Comparison of ENCODE assay signal across 26 mouse cellular contexts in the genomic region with DNA sequence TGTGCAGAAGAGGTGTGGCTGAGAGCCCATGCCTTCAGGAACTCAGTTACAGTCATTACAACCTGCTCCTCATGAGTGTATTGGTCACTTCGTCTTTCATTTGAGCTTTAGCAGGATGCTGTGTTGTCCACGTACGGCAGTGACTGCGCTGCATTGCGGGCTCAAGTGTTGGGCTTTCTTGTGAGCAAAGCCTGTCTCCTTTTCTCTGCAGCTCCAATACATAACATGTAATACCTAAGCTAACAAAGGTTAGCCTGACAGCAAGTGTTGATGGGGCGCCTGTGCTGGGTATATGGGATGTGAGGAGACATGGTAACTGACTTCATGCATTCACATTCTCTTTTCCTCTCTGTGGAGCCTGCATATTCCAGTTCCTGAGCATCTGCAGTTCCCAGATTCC. TPM values are rescaled to one million over a fixed set of nuclear protein-coding genes. Genes with fewer than 3 reads are reported as not detected.
DNase-seq lines count a peak whose midpoint lies in the region; TF ChIP-seq lines count a peak whose summit lies in the region.
"Had no signal": no experiment of that assay in that cellular context is flagged by ENCODE, and none has a peak within 500 bp of the region (broad histone marks: within the 10 kb centered on the region; RNA-seq: fewer than 3 reads in every experiment).

No protein-coding gene starts in this region.

- DNase-seq in heart, adult 11 months = peak; percentile 57
- DNase-seq in heart, adult 8-10 months (ENCODE audit: low spot score) = no peak
- no peak for DNase-seq in left cerebral cortex, adult 18-20 months (ENCODE audit: low spot score in 2 of 2)
- DNase-seq in testis, postnatal 14 days (ENCODE audit: low spot score) = no peak
- DNase-seq: adrenal gland, adult 8-10 months; adrenal gland, postnatal 14 days; B cell, adult 2 months; cerebellum, adult 11 months; cerebellum, adult 18-20 months; cerebellum, adult 8-10 months; cerebellum, adult 9-11 months; cerebellum, postnatal 14 days; cerebellum, postnatal 36 days; embryo, embryonic 11 days had no signal

- H3K36me3 ChIP-seq in macrophage (ENCODE audit: inconsistent target) = no peaks in the 10 kb centered on the region
- H3K36me3 ChIP-seq: embryonic facial prominence, embryonic 13.5 days; embryonic facial prominence, embryonic 15.5 days; forebrain, embryonic 10.5 days; forebrain, embryonic 12.5 days; G1E had no signal

- WGBS in bone marrow, adult 2 months = 68% methylated on average over 6 of the region's 6 CpGs
- 54% methylated on average over 6 of the region's 6 CpGs for WGBS in macrophage (ENCODE audit: missing documents)

- no peak for TF ChIP-seq CTCF in bone marrow, adult 2 months (IDR thresholded peaks at IDR 0.05; ENCODE audit: control insufficient read depth, insufficient read depth, low read length)

- H3K4me3 ChIP-seq in bone marrow, adult 2 months (replicated peaks; ENCODE audit: control insufficient read depth, low read depth, low read length) = no peak overlapping the region
- no peak overlapping the region for H3K4me3 ChIP-seq in macrophage (ENCODE audit: inconsistent target)
- H3K4me3 ChIP-seq: embryonic facial prominence, embryonic 13.5 days; embryonic facial prominence, embryonic 15.5 days; erythroblast, embryonic 14.5 days; forebrain, embryonic 10.5 days; forebrain, embryonic 12.5 days had no signal

- H3K79me2 ChIP-seq in macrophage (ENCODE audit: inconsistent target) = no peaks in the 10 kb centered on the region; the same call in 1 of the 2 replicates

- no peak for TF ChIP-seq POLR2A in bone marrow, adult 2 months (IDR thresholded peaks at IDR 0.05; ENCODE audit: borderline replicate concordance, control insufficient read depth, low read depth, low read length)

- peaks cover 5% of the 10 kb centered on the region for H3K4me1 ChIP-seq in bone marrow, adult 2 months (ENCODE audit: control insufficient read depth, insufficient read depth, low read length)
- H3K4me1 ChIP-seq: embryonic facial prominence, embryonic 13.5 days; embryonic facial prominence, embryonic 15.5 days; forebrain, embryonic 10.5 days; forebrain, embryonic 12.5 days had no signal

- H3K27ac ChIP-seq in bone marrow, adult 2 months (ENCODE audit: control insufficient read depth, insufficient read depth, low read depth, low read length, poor library complexity) = 0 out of 2 replicates have a peak overlapping the region, but pooled peaks have one; percentile 58
- peak overlapping the region; percentile 99 for H3K27ac ChIP-seq in macrophage
- H3K27ac ChIP-seq: embryonic facial prominence, embryonic 13.5 days; embryonic facial prominence, embryonic 15.5 days; forebrain, embryonic 10.5 days; forebrain, embryonic 12.5 days had no signal

RNA-seq across cellular contexts. Expression of a gene that starts 12.9 kb away (rescaled TPM):
- under 1 TPM; 0.16 to 0.49 (median 0.31) TPM for total RNA-seq in heart, adult 8-10 months (2022)
- 12.8 and 23.7 TPM in 2 replicates for polyA plus RNA-seq in bone marrow, adult 2 months (2011; ENCODE audit: insufficient read depth, insufficient read length, low replicate concordance, missing spikeins)
- total RNA-seq in macrophage (2018; cell fraction: chromatin; rRNA removed) = 100 to 1,000 TPM in 23 of 26 experiments, 10 to 100 TPM in 3; 76.8 to 200 (median 144) TPM
- total RNA-seq in macrophage (2018; cell fraction: cytosol; rRNA removed) = 100 to 1,000 TPM; 293 to 703 (median 450) TPM
- total RNA-seq in macrophage (2018; cell fraction: nucleus; rRNA removed) = 100 to 1,000 TPM; 156 to 447 (median 313) TPM
- polyA plus RNA-seq in macrophage (2018) = 199 to 492 TPM (median 394 TPM) in 3 replicates
- not detected for total RNA-seq in left cerebral cortex, adult 18-20 months (2021)
- polyA plus RNA-seq: embryonic facial prominence, embryonic 11.5 days; forebrain, embryonic 10.5 days; forebrain, embryonic 12.5 days; forebrain, embryonic 14.5 days; forebrain, embryonic 16.5 days; G1E; Patski had no signal

RNA-seq across cellular contexts. Expression of a gene that starts 32.7 kb away (rescaled TPM):
- total RNA-seq in heart, adult 8-10 months (2022) = under 1 TPM; 0.16 to 0.32 (median 0.28) TPM
- 3.1 and 4.7 TPM in 2 replicates for polyA plus RNA-seq in bone marrow, adult 2 months (2011; ENCODE audit: insufficient read depth, insufficient read length, low replicate concordance, missing spikeins)
- 1,000 to 10,000 TPM in 9 of 26 experiments, 100 to 1,000 TPM in 17; 248 to 1,912 (median 729) TPM for total RNA-seq in macrophage (2018; cell fraction: chromatin; rRNA removed)
- total RNA-seq in macrophage (2018; cell fraction: cytosol; rRNA removed) = 1,000 to 10,000 TPM in 1 of 26 experiments, 100 to 1,000 TPM in 25; 219 to 1,276 (median 582) TPM
- 1,000 to 10,000 TPM in 13 of 26 experiments, 100 to 1,000 TPM in 13; 184 to 2,064 (median 1,037) TPM for total RNA-seq in macrophage (2018; cell fraction: nucleus; rRNA removed)
- polyA plus RNA-seq in macrophage (2018) = 92.5 to 257 TPM (median 179 TPM) in 3 replicates
- not detected for total RNA-seq in left cerebral cortex, adult 18-20 months (2021)
- polyA plus RNA-seq: embryonic facial prominence, embryonic 11.5 days; embryonic facial prominence, embryonic 13.5 days; erythroblast, embryonic 14.5 days; forebrain, embryonic 10.5 days; forebrain, embryonic 12.5 days; forebrain, embryonic 14.5 days; forebrain, embryonic 16.5 days; G1E; Patski had no signal
